Mouse (Mus musculus) liver, postnatal 0 days (tissue): ENCODE data around the gene Hoxa6. TPM values are rescaled to one million over a fixed set of nuclear protein-coding genes. Genes with fewer than 3 reads are reported as not detected.

ENCODE experiments used
- ATAC-seq: fragments of 200-750 bp; cut with Nextera tagmentation; 2 replicates; pipeline ENCODE4 v1.8.0; 2017; ENCODE audit warnings: mild to moderate bottlenecking, moderate library complexity
- DNase-seq: peaks from one replicate; pipeline ENCODE4 v3.0.0-alpha.2; 2016
- H3K27ac ChIP-seq: fragments of 300-500 bp; sonication (generic); 2 replicates; pipeline ENCODE4 v1.5.1; 2014; ENCODE audit warnings: antibody characterized with exemption, moderate library complexity, mild to moderate bottlenecking, low read depth
- H3K27me3 ChIP-seq: fragments of 300-500 bp; sonication (generic); 2 replicates; pipeline ENCODE4 v1.6.1; 2014; ENCODE audit warnings: low read length, control low read depth, mixed read lengths; ENCODE audit not compliant: insufficient read depth
- H3K36me3 ChIP-seq: fragments of 300-500 bp; sonication (generic); replicated peaks from 2 replicates; pipeline ENCODE4 v1.6.1; 2014; ENCODE audit warnings: mild to moderate bottlenecking, control low read depth, low read length, moderate library complexity, mixed read lengths; ENCODE audit not compliant: insufficient read depth
- H3K4me1 ChIP-seq: fragments of 300-500 bp; sonication (generic); 2 replicates; pipeline ENCODE4 v1.6.1; 2014; ENCODE audit warnings: antibody characterized with exemption, mild to moderate bottlenecking, control low read depth; ENCODE audit not compliant: insufficient read depth
- H3K4me2 ChIP-seq: fragments of 300-500 bp; sonication (generic); 2 replicates; pipeline ENCODE4 v1.6.1; 2014; ENCODE audit warnings: low read depth, mild to moderate bottlenecking, low read length, moderate library complexity, mixed read lengths
- H3K4me3 ChIP-seq: fragments of 300-500 bp; sonication (generic); 2 replicates; pipeline ENCODE4 v1.5.1; 2014; ENCODE audit warnings: low read depth, low read length
- H3K9ac ChIP-seq: fragments of 300-500 bp; sonication (generic); replicated peaks from 2 replicates; pipeline ENCODE4 v1.6.1; 2014; ENCODE audit warnings: mild to moderate bottlenecking, moderate library complexity
- H3K9me3 ChIP-seq: fragments of 300-500 bp; sonication (generic); 2 replicates; pipeline ENCODE4 v1.6.1; 2016; ENCODE audit warnings: mild to moderate bottlenecking, control low read depth, low read length, mixed read lengths
- CTCF ChIP-seq: sonication (generic); IDR thresholded peaks from 2 replicates; pipeline ENCODE4 v1.5.1; 2016; ENCODE audit warnings: antibody characterized with exemption, low read depth
- EP300 ChIP-seq: IDR thresholded peaks from 2 replicates; pipeline ENCODE4 v1.6.1; 2016; ENCODE audit warnings: antibody characterized with exemption, low read depth, mild to moderate bottlenecking
- WGBS: fragments of 180-500 bp; shearing (Covaris S2); extraction: QIAGEN DNeasy Blood & Tissue Kit; methylation state at CpG from one replicate; pipeline ENCODE4 v1.1.7; 2014; ENCODE audit not compliant: insufficient replicate concordance; 5-methylcytosine and 5-hydroxymethylcytosine counted together
- polyA plus RNA-seq: library from polyadenylated mRNA; unstranded; fragments of >200 nt; fragmentation: Nextera tagmentation; extraction: Ambion mirVana; gene quantifications from 2 replicates; pipeline ENCODE4 v1.2.1, GENCODE M21; 2015

The Hoxa6 gene
- polyA plus RNA-seq, 1 experiment from 2014 or later = not detected

- ATAC-seq (no peak), DNase-seq (no peak)
- Histone ChIP-seq H3K36me3 (no peaks in the 10 kb centered on the region), H3K27me3 (peaks cover 73% of the 10 kb centered on the region), H3K9me3 (no peaks in the 10 kb centered on the region), H3K27ac (0 out of 2 replicates have a peak within 1 kb of the TSS, but pooled peaks have one; percentile 16), H3K4me1 (peaks cover 8% of the 10 kb centered on the region), H3K4me2 (peak within 1 kb of the TSS; percentile 51), H3K4me3 (peak within 1 kb of the TSS; percentile 41), H3K9ac (no peak within 1 kb of the TSS)
- 13% methylated on average over 36 of the region's 36 CpGs for WGBS
- TF ChIP-seq EP300 = no peak
Measured at GRCm38 (mm10) chr6:52177061-52177735, 31.3 kb downstream of the Hoxa6 start, which contains the start of gene 5730596B20Rik. 5730596B20Rik (plus strand) TSS chr6:52177498.

- no peak for TF ChIP-seq EP300
- TF ChIP-seq CTCF = no peak
- Histone ChIP-seq H3K9me3 (no peaks in the 10 kb centered on the region), H3K27me3 (peaks cover 76% of the 10 kb centered on the region), H3K9ac (no peak overlapping the region), H3K4me2 (peak overlapping the region; percentile 51), H3K36me3 (no peaks in the 10 kb centered on the region), H3K4me3 (peak overlapping the region; percentile 41), H3K27ac (0 out of 2 replicates have a peak overlapping the region, but pooled peaks have one; percentile 16), H3K4me1 (peaks cover 3% of the 10 kb centered on the region; the same call in 1 of the 2 replicates)
- WGBS = 12% methylated on average over 6 of the region's 6 CpGs
- DNase-seq (no peak), ATAC-seq (no peak)
Measured at GRCm38 (mm10) chr6:52176391-52176790, 32.1 kb downstream of the Hoxa6 start.

- Histone ChIP-seq H3K9ac (peak overlapping the region; percentile 30; the same call in 1 of the 2 replicates), H3K36me3 (no peaks in the 10 kb centered on the region), H3K9me3 (no peaks in the 10 kb centered on the region), H3K4me1 (peaks cover 3% of the 10 kb centered on the region; the same call in 1 of the 2 replicates), H3K4me2 (peak overlapping the region; percentile 51), H3K27me3 (peaks cover 81% of the 10 kb centered on the region), H3K4me3 (peak overlapping the region; percentile 41), H3K27ac (peak overlapping the region; percentile 78)
- DNase-seq (no peak), ATAC-seq (peak; percentile 29; the same call in 1 of the 2 replicates)
- no peak for TF ChIP-seq EP300
- TF ChIP-seq CTCF = no peak
- WGBS = under 1% methylated on average over 16 of the region's 35 CpGs
Measured at GRCm38 (mm10) chr6:52175864-52176263, 32.7 kb downstream of the Hoxa6 start.

GRCm38 (mm10) chr6:52174968-52175751 is 33.4 kb downstream of the Hoxa6 start:
- DNase-seq = no peak
- 10% methylated on average over 40 of the region's 41 CpGs for WGBS
- peaks cover 3% of the 10 kb centered on the region; the same call in 1 of the 2 replicates for H3K4me1 ChIP-seq
- TF ChIP-seq CTCF = no peak
- no peak for TF ChIP-seq EP300
- H3K4me3 ChIP-seq = peak overlapping the region; percentile 41
- peak overlapping the region; percentile 51 for H3K4me2 ChIP-seq
- ATAC-seq = 0 out of 2 replicates have a peak, but pooled peaks have one; percentile 14
- H3K27me3 ChIP-seq = peaks cover 86% of the 10 kb centered on the region
- H3K27ac ChIP-seq = peak overlapping the region; percentile 78
- no peaks in the 10 kb centered on the region for H3K9me3 ChIP-seq
- peak overlapping the region; percentile 30; the same call in 1 of the 2 replicates for H3K9ac ChIP-seq
- H3K36me3 ChIP-seq = no peaks in the 10 kb centered on the region

- DNase-seq (no peak), ATAC-seq (no peak)
- Histone ChIP-seq H3K9ac (no peak overlapping the region), H3K27ac (no peak overlapping the region), H3K36me3 (no peaks in the 10 kb centered on the region), H3K4me2 (no peak overlapping the region), H3K4me1 (peaks cover 3% of the 10 kb centered on the region; the same call in 1 of the 2 replicates), H3K9me3 (no peaks in the 10 kb centered on the region), H3K27me3 (peaks cover 86% of the 10 kb centered on the region), H3K4me3 (no peak overlapping the region)
- TF ChIP-seq EP300 = no peak
- no peak for TF ChIP-seq CTCF
- 27% methylated on average over 4 of the region's 4 CpGs for WGBS
Measured at GRCm38 (mm10) chr6:52173648-52174047, 34.9 kb downstream of the Hoxa6 start.

GRCm38 (mm10) chr6:52172501-52172900 is 36.0 kb downstream of the Hoxa6 start:
- 0 out of 2 replicates have a peak overlapping the region, but pooled peaks have one; percentile 39 for H3K27ac ChIP-seq
- no peak for TF ChIP-seq EP300
- TF ChIP-seq CTCF = no peak
- H3K36me3 ChIP-seq = no peaks in the 10 kb centered on the region
- H3K4me1 ChIP-seq = peaks cover 3% of the 10 kb centered on the region; the same call in 1 of the 2 replicates
- 19% methylated on average over 35 of the region's 35 CpGs for WGBS
- ATAC-seq (peak; percentile 54), DNase-seq (peak; percentile 76)
- no peak overlapping the region for H3K9ac ChIP-seq
- peaks cover 90% of the 10 kb centered on the region for H3K27me3 ChIP-seq
- peak overlapping the region; percentile 45 for H3K4me2 ChIP-seq
- no peak overlapping the region for H3K4me3 ChIP-seq
- H3K9me3 ChIP-seq = no peaks in the 10 kb centered on the region
